Mouse (Mus musculus) central nervous system, embryonic 18 days (tissue): ENCODE data around the gene Sgsm3. TPM values are rescaled to one million over a fixed set of nuclear protein-coding genes. Genes with fewer than 3 reads are reported as not detected.

Source experiments
- polyA plus RNA-seq: library from polyadenylated mRNA; depleted of rRNA; stranded (reverse); fragments of >200 nt; gene quantifications from 2 replicates; pipeline ENCODE4 v1.2.3, GENCODE M21; 2012; rRNA removed

Gene Sgsm3
- polyA plus RNA-seq = 81.0 and 83.5 TPM in 2 replicates

GRCm38 (mm10) chr15:80977620-80978334 is at the start of gene Sgsm3:
Sgsm3 (plus strand) TSS chr15:80977765.

GRCm38 (mm10) chr15:80948145-80949135 is 29.1 kb upstream of the Sgsm3 start, which contains the start of gene Adsl:
Adsl (plus strand) TSS chr15:80948490.

Other genes starting within 250 kb of the Sgsm3 start
- gene Adsl, start 29.3 kb upstream of the Sgsm3 start, polyA plus RNA-seq = 75.1 and 78.7 TPM in 2 replicates
- 17.9 and 21.0 TPM in 2 replicates for gene Mrtfa, start 213.0 kb downstream of the Sgsm3 start, polyA plus RNA-seq